Comparison of ENCODE assay signal across 19 mouse cellular contexts in the genomic region with DNA sequence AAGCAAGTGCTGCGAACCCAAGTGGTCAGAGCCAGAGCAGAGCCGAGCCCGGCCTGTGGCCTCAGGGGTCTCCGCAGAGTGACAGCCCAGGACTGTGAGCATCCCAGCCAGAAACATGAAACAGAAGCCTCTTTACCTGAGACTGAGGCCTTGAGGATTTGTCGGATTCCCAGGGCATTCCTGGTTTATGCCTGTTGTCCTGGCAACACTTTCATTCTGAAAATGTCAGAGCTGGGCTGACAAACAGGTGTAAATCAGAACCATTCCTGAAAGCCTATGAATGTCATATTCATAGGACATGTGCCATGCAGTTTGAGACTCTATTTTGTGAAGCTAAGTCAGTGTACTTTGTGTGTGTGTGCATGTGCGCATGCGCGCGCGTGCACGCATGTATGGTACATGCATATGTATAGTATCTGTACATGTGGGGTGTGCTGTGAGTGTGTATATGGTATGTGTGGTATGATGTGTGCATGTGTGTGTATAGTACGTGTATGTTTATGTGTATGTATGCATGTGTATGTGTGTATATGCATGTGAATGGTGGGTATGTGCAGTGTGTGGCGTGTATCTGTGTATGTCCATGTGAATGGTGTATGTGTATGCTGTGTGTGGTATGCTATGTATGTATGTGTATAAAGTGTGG.
"Had no signal": no experiment of that assay in that cellular context is flagged by ENCODE, and none has a peak within 500 bp of the region (broad histone marks: within the 10 kb centered on the region; RNA-seq: fewer than 3 reads in every experiment).

No protein-coding gene starts in this region.

- DNase-seq: kidney, adult 8-10 months; kidney, postnatal 10 days; kidney, postnatal 36 days; layer of hippocampus, postnatal 36 days; left cerebral cortex, postnatal 4 days; lung, adult 18-20 months; lung, postnatal 14 days; lung, postnatal 4 days; thymus, adult 18-20 months; thymus, postnatal 36 days had no signal

- H3K9ac ChIP-seq: kidney, embryonic 15.5 days; limb, embryonic 12.5 days; limb, embryonic 15.5 days; liver, embryonic 12.5 days; liver, embryonic 15.5 days; lung, embryonic 15.5 days; midbrain, embryonic 12.5 days had no signal

- H3K4me3 ChIP-seq: kidney, embryonic 15.5 days; left cerebral cortex, adult 2 months; limb, embryonic 12.5 days; limb, embryonic 15.5 days; liver, embryonic 12.5 days; liver, embryonic 15.5 days; lung, embryonic 15.5 days; midbrain, embryonic 12.5 days had no signal

- H3K27ac ChIP-seq: kidney, embryonic 15.5 days; left cerebral cortex, adult 2 months; limb, embryonic 12.5 days; limb, embryonic 15.5 days; liver, embryonic 12.5 days; liver, embryonic 15.5 days; lung, embryonic 15.5 days; midbrain, embryonic 12.5 days had no signal

- H3K36me3 ChIP-seq: kidney, embryonic 15.5 days; limb, embryonic 12.5 days; limb, embryonic 15.5 days; liver, embryonic 12.5 days; liver, embryonic 15.5 days; lung, embryonic 15.5 days; midbrain, embryonic 12.5 days had no signal

- H3K4me2 ChIP-seq: kidney, embryonic 15.5 days; limb, embryonic 12.5 days; limb, embryonic 15.5 days; liver, embryonic 12.5 days; liver, embryonic 15.5 days; lung, embryonic 15.5 days; midbrain, embryonic 12.5 days had no signal

- H3K27me3 ChIP-seq: kidney, embryonic 15.5 days; limb, embryonic 15.5 days; liver, embryonic 12.5 days; liver, embryonic 15.5 days; lung, embryonic 15.5 days; midbrain, embryonic 12.5 days had no signal

- H3K9me3 ChIP-seq: kidney, embryonic 15.5 days; limb, embryonic 12.5 days; limb, embryonic 15.5 days; liver, embryonic 12.5 days; liver, embryonic 15.5 days; lung, embryonic 15.5 days; midbrain, embryonic 12.5 days had no signal

- H3K4me1 ChIP-seq: limb, embryonic 15.5 days; liver, embryonic 15.5 days; lung, embryonic 15.5 days had no signal

- ATAC-seq: intestine, postnatal 0 days; liver, embryonic 12.5 days had no signal
